Mouse (Mus musculus) olfactory bulb, adult 2 months (tissue): ENCODE data around the gene Arl5b.

Experiments
- CTCF ChIP-seq: fragments of 200-500 bp; IDR thresholded peaks from 2 replicates; pipeline ENCODE4 v1.5.1; 2012; ENCODE audit warnings: low read depth, mild to moderate bottlenecking, low read length, moderate library complexity; ENCODE audit not compliant: insufficient read depth
- POLR2A ChIP-seq: fragments of 200-500 bp; IDR thresholded peaks from 2 replicates; pipeline ENCODE4 v1.6.1; 2012; ENCODE audit warnings: mild to moderate bottlenecking, low read depth, low read length, moderate library complexity; ENCODE audit not compliant: insufficient read depth

DNA sequence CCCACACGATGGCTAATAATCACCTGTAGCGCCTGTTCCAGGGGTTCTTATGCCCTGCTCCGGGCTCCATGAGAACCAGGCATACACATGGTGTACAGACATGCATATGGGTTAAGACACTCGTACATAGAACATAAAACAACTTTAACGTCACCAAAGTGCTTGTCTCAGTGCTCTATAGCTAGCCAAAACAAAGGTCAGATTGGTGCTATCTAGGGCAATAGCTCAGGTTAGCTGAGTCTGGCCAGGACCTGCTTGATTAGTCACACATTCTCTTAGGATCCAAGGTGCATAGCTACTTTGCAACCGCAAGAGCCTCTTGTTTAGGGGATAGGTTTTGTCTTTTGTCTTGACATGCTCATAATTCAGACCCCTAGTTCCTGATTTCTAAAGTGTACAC, 63.5 kb downstream of the Arl5b start:
- TF ChIP-seq CTCF (no peak), POLR2A (no peak)
